Mouse (Mus musculus): ENCODE data around the gene AC109138.7.

AC109138.7 gene

GRCm38 (mm10) chr19:4193129-4193528, 21.0 kb upstream of the AC109138.7 start:
- no peak for DNase-seq

DNA sequence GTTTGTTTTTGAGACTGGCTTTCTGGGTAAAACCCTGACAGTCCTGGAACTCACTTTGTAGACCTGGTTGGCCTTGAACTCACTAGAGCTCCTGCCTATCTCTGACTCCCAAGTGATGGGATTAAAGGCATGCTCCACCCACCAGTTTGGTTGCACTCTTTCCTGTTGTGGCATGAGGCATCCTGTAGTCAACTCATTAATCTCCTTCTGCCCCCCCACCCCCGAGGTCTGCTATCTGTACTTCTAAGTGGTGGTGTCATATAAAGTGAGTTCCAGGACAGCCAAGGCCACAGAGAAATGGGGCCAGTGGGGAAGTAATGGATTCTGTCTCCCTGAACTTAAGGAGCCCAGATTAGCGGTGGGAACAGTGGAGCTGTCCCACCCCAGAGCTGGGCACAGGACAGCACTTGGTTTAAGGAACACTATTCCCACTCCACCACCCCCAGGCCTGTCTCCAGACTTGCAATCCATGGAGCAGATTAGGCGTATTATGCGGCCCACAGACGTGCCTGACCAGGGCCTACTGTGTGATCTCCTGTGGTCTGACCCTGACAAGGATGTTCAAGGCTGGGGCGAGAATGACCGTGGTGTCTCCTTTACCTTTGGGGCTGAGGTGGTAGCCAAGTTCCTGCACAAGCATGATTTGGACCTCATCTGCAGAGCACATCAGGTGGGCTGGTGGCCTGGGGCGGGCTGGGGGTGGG, 20.0 kb upstream of the AC109138.7 start:
- no peak for DNase-seq

DNA sequence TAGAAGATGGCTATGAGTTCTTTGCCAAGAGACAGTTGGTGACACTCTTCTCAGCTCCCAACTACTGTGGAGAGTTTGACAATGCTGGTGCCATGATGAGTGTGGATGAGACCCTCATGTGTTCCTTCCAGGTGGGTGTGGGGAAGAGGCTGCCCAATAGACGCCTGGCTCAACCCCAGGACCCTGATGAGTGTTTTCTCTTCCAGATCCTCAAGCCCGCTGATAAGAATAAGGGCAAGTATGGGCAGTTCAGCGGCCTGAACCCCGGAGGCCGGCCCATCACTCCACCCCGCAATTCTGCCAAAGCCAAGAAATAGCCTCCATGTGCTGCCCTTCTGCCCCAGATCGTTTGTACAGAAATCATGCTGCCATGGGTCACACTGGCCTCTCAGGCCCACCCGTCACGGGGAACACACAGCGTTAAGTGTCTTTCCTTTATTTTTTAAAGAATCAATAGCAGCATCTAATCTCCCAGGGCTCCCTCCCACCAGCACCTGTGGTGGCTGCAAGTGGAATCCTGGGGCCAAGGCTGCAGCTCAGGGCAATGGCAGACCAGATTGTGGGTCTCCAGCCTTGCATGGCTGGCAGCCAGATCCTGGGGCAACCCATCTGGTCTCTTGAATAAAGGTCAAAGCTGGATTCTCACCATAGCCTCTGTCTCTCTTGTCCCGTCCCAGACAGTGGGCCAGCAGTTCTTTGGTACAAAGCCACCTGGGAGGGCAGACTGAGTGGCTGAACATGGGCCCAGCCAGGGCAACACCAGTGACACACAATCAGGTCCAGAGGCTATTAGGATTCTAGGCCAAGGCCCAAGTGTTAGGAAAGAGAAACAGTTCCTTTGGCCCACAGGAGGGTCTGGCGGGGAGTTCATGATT, 19.1 kb upstream of the AC109138.7 start:
- peak; percentile 33 to 48 for DNase-seq

GRCm38 (mm10) chr19:4196048-4196447, 18.1 kb upstream of the AC109138.7 start:
- no peak for DNase-seq

- DNase-seq, result peak in 1 of 2 experiments; percentile 47
Measured at GRCm38 (mm10) chr19:4196548-4196947, 17.6 kb upstream of the AC109138.7 start.

DNA sequence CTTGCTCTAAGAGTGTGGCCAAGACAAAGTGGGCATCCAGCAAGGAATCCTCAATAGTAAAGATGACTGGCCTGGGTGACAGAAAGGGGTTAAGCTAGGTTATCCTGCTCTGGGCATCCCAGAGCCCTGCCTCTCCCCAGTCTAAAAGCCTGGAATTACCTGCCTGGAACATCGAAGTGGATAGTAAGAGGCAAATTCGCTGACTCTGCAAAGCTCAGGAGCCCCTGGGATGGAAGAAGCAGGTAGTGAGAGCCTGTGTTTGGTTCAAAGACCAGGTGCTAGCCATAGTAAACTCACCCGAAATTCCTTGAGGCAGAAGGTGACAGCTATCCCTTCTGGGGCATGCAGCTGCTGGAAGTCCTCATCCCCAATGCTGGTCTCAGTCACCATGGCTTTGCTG, 17.0 kb upstream of the AC109138.7 start:
- DNase-seq, result no peak

DNA sequence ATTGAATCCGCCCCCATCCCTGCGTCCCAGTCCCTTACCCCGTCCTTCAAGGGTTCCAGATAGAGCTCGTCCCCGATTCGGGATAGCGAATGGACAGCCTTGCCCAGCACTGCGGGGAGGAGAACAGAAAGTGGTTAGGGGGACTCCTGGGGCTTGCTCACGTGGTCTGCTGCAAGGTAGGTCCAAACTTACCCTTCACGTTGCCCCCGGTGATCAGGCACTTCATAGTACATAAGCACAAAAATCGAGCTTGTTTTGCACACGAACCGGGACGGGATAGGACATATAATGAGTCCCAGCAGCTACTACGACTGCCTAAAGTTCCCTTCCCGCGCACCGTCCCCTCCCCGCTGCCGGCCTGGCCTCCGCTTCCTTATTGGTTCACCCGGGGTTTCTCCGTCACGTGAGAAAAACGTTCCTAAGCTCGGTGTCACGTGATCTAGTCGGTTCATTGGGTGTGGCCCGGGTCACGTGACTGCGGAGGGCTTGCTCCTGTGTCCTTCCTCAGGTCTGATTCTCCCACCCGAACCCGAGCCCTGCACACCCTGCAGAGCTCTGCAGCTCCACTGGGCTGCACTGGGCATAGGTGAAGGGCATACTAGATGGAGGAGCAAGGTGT, 12.8 kb upstream of the AC109138.7 start, which contains the start of gene Rad9a:
Gene Rad9a (minus strand): TSS at position 372 of the 619 bp plus-strand sequence.
- DNase-seq, result peak; percentile 99

DNA sequence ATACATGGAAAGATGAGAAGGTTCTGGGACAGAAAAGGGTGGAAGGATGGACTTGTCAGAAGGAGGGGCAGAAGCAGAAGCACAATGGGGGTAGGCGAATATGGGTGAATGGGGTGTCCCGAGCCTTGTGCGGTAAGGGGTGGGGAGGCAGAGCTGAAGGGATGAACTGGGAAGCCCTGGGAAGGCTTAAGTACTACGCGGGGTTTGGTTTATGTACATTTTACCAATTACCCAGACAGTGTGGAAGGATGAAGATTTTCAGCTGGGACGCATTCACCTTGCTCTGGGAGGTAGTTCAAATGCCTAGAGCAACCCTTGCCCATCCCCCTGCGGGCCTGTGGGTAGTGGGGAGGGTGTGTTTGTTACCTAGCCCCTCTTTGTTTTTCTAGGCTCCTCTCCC, 12.0 kb upstream of the AC109138.7 start:
- no peak for DNase-seq

- DNase-seq, result no peak
Measured at GRCm38 (mm10) chr19:4203148-4203547, 11.0 kb upstream of the AC109138.7 start.

- DNase-seq, result peak in 1 of 2 experiments; percentile 27
Measured at GRCm38 (mm10) chr19:4203604-4204326, 10.4 kb upstream of the AC109138.7 start.

- no peak for DNase-seq
Measured at GRCm38 (mm10) chr19:4204889-4205288, 9.3 kb upstream of the AC109138.7 start.

GRCm38 (mm10) chr19:4206971-4207370, 7.2 kb upstream of the AC109138.7 start:
- DNase-seq, result peak; percentile 83 to 86

GRCm38 (mm10) chr19:4208563-4208962, 5.6 kb upstream of the AC109138.7 start:
- no peak for DNase-seq

DNA sequence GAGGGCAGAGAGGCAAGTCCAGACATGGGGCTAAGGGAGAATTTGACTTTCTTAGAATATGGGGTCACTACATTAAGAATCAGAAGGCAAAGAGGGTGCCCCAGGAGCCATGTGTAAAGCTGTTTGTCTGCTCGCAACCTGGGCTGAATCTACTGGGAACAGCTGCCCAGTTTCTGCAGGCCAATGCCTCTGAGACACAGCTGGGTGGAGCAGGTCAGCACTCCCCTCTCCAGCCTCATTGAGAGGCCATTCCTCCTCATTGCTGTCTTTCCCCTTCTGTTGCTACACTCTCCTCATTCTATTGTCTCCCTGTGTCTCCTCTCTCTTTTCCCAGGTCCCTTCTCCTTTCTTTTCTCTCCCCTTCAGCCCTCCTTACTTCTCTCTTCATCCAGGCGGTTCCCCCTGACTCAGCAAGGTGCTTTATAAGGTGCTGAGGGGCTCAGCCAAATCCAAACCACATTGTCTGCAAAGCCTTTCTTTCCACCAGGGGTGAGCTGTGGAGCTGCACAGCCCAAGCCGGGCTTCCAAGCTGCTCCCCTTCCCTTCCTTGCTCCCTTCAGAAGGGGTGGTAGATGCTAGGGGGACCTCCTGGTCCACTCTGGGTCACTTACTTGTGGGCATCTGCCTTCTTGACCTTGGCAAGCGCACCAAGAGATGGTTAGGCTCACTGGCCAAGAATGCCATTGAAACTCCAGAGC, 2.1 kb upstream of the AC109138.7 start:
- DNase-seq, result no peak

GRCm38 (mm10) chr19:4213524-4213974, 608 bp upstream of the AC109138.7 start:
- DNase-seq, result peak; percentile 69 to 85

DNA sequence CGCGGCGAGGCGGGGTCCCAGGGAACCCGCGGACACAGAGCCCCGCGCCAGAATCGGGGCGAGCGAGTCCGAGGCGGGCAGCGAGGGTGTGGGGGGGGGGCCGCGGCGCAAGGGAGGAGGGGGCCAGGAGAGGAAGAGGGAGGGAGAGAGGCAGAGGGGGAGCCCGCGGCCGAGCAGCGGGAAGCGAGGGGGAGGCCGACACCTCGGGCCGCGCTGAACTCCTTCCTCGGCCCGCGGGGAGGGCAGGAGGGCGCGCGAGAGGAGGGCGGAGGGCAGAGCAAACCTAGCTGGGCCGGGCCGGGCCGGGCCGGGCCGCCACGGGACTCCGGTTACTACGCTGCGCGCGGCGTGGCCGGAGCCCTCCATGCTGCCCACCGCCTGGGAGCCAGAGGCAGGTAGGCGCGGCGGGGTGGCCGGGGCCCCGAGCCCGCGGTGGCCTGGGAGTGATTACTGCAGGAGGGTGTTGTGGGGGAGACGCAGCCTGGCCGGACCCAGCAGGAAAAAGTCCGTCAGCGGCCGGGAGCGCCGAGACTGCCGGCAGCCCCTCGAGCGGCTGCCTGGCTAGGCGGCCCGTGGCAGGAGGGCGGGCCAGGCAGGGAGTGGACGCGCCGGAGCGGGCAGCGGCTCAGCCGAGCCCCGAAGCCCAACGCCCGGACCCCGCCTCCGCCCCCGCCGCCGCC, 754 bp downstream of the AC109138.7 start:
- DNase-seq, result peak; percentile 46 to 70

DNA sequence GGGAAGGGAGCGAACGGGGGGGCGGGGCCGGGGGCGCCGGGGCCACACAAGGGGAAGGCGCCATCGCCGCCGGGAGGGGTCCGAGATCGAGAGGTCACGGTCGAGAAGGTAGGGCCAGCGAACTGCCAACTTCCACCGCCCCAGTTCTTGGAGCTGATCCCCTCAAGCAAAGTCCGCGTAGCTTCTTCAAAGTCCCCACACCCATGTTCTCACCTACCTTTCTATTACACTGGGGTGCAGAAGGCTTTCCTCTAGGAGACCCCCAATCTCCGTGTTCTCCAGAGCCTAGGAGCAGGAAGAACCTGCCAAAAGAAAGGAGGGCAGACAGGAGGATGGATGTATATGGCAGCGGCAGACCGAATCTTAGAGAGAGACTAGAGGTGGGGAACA, 1.3 kb downstream of the AC109138.7 start:
- DNase-seq, result no peak

DNA sequence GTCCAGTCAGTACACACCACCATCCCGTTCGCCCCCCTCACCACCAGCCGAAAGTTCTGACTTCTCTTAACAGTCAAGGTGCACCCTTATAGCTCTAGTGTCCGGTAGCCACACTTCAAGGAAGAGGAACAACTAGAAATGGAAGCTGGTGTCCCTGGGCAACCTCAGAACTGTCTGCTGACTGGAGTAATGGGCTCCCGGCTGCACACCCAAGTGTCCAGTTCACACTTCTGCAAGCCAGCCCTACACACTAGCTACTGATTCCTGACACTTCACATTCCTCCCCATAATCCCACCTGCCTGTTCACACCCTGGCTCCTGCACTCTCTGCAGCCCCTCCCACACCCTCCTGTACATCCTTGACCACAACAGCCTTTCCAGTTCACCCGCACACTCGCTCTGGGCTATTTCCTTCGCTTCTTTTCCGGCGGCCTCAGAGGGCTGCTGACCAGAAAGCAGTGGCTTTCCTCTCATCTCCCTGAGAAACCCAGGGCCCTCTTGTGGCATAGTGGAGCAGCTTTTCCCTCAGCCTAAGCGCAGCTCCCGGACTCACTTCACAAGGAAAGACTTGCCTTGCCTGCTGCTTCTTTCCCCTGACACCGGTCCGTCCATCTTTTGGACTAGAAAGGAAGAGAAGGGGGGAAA, 2.0 kb downstream of the AC109138.7 start:
- peak; percentile 62 to 71 for DNase-seq

- no peak for DNase-seq
Measured at GRCm38 (mm10) chr19:4217140-4217539, 3.0 kb downstream of the AC109138.7 start.

- DNase-seq, result no peak
Measured at GRCm38 (mm10) chr19:4217855-4218254, 3.7 kb downstream of the AC109138.7 start.

- DNase-seq, result no peak
Measured at GRCm38 (mm10) chr19:4218293-4218692, 4.1 kb downstream of the AC109138.7 start.
